Mouse (Mus musculus) liver, adult 2 months (tissue): ENCODE measurements around the gene Coa6. TPM values are rescaled to one million over a fixed set of nuclear protein-coding genes. Genes with fewer than 3 reads are reported as not detected.
A peak's percentile ranks its signal among the peaks of the same experiment; 100 is the strongest.
"Not testable (repeated sequence)": the region's sequence is repeated elsewhere in the genome, so short reads cannot be mapped to it uniquely, and the experiment has no call there.

Source experiments
- DNase-seq: peaks from one replicate; pipeline ENCODE4 v3.0.0-alpha.2; 2011; ENCODE audit warnings: low read depth, low spot score; ENCODE audit errors: extremely low read depth
- H3K27ac ChIP-seq: fragments of 200-500 bp; replicated peaks from 2 replicates; pipeline ENCODE4 v1.5.1; 2012; ENCODE audit warnings: low read depth, mild to moderate bottlenecking, control low read depth, inconsistent platforms, low read length; ENCODE audit not compliant: insufficient read depth
- H3K27me3 ChIP-seq: fragments of 200-500 bp; 2 replicates; pipeline ENCODE4 v1.6.1; 2012; ENCODE audit warnings: mild to moderate bottlenecking, moderate library complexity, low read length, inconsistent platforms; ENCODE audit not compliant: control insufficient read depth, insufficient read depth
- H3K36me3 ChIP-seq: fragments of 200-500 bp; 2 replicates; pipeline ENCODE4 v1.6.1; 2012; ENCODE audit warnings: low read length, inconsistent platforms; ENCODE audit not compliant: control insufficient read depth, insufficient read depth
- H3K4me1 ChIP-seq: fragments of 200-500 bp; 2 replicates; pipeline ENCODE4 v1.6.1; 2011; ENCODE audit warnings: low read length; ENCODE audit not compliant: control insufficient read depth, insufficient read depth
- H3K4me3 ChIP-seq: fragments of 200-500 bp; 2 replicates; pipeline ENCODE4 v1.5.1; 2011; ENCODE audit warnings: low read depth, mild to moderate bottlenecking, control low read depth, low read length, moderate library complexity; ENCODE audit not compliant: insufficient read depth
- H3K79me2 ChIP-seq: fragments of 200-500 bp; 2 replicates; pipeline ENCODE4 v1.6.1; 2012; ENCODE audit warnings: inconsistent platforms, mild to moderate bottlenecking, low read length, moderate library complexity; ENCODE audit not compliant: control insufficient read depth, insufficient read depth
- H3K9ac ChIP-seq: fragments of 200-500 bp; 2 replicates; pipeline ENCODE4 v1.6.1; 2012; ENCODE audit warnings: low read depth, mild to moderate bottlenecking, control low read depth, inconsistent platforms, low read length
- CTCF ChIP-seq: fragments of 200-500 bp; IDR thresholded peaks from 2 replicates; pipeline ENCODE4 v1.5.1; 2011; ENCODE audit warnings: low read depth, low read length, control low read depth
- POLR2A ChIP-seq: fragments of 200-500 bp; IDR thresholded peaks from 2 replicates; pipeline ENCODE4 v1.6.1; 2011; ENCODE audit warnings: low read length, control low read depth; ENCODE audit not compliant: insufficient read depth; ENCODE audit errors: extremely low read depth
- WGBS: fragments of 180-500 bp; shearing (Covaris S2); methylation state at CpG from one replicate; pipeline ENCODE4 v1.1.7; 2018; 5-methylcytosine and 5-hydroxymethylcytosine counted together
- polyA plus RNA-seq: library from polyadenylated mRNA; depleted of rRNA; stranded (reverse); fragments of >200 nt; gene quantifications from 2 replicates; pipeline ENCODE4 v1.2.3, GENCODE M21; 2012
- total RNA-seq: library from RNA; depleted of rRNA; stranded (reverse); fragments of >200 nt; gene quantifications from 2 replicates; pipeline ENCODE4 v1.2.3, GENCODE M21; 2014

The Coa6 gene
- total and polyA plus RNA-seq, 2 experiments: 64.7 to 74.5 TPM

DNA sequence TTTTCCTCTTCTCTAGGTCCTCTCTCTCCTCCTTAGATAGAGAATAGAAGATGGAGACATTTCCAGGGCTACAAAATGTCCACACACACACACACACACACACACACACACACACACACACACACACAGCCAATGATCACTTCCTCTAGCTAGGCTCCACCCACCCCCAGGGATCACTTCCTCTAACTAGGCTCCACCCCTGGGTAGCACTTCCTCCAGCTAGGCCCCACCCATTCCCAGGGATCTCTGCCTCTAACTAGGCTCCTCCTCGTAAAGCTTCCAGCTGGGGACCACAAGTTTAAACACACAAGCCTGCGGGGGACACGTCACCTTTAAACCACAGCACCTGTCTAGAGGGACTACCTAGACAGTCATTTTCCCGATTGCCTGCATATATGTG lies 34.7 kb upstream of the Coa6 start:
- no peaks in the 10 kb centered on the region for H3K4me1 ChIP-seq
- no peak overlapping the region for H3K27ac ChIP-seq
- H3K4me3 ChIP-seq: no peak overlapping the region
- WGBS: 80% methylated on average over 4 of the region's 4 CpGs
- TF ChIP-seq POLR2A: no peak
- TF ChIP-seq CTCF: no peak
- no peaks in the 10 kb centered on the region for H3K36me3 ChIP-seq
- no peaks in the 10 kb centered on the region for H3K27me3 ChIP-seq
- H3K79me2 ChIP-seq: no peaks in the 10 kb centered on the region
- H3K9ac ChIP-seq: no peak overlapping the region
- no peak for DNase-seq

DNA sequence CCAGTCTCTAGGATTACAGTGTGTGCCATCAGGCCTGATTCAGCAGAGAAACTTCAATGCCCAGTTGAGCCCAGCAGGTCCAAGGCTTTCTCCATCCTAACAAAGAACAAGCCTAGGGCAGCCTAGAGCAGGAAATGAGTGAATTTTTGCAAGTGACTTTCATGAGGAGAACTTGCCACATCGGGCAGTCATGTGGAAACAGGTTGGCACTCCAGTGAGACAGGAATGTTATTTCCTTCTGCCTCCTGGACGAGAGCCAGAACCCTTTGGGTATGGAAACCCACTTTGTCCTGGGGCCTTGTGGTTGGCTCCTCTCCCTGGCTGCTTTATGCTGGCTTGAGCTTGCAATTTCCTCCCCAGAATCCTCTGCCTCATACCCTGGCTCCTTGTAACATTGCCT lies 30.8 kb upstream of the Coa6 start:
- no peak overlapping the region for H3K4me3 ChIP-seq
- DNase-seq: no peak
- TF ChIP-seq CTCF (no peak), POLR2A (no peak)
- no peaks in the 10 kb centered on the region for H3K79me2 ChIP-seq
- no peak overlapping the region for H3K27ac ChIP-seq
- no peaks in the 10 kb centered on the region for H3K36me3 ChIP-seq
- WGBS: 67% methylated on average over 2 of the region's 2 CpGs
- no peak overlapping the region for H3K9ac ChIP-seq
- no peaks in the 10 kb centered on the region for H3K4me1 ChIP-seq
- H3K27me3 ChIP-seq: no peaks in the 10 kb centered on the region

DNA sequence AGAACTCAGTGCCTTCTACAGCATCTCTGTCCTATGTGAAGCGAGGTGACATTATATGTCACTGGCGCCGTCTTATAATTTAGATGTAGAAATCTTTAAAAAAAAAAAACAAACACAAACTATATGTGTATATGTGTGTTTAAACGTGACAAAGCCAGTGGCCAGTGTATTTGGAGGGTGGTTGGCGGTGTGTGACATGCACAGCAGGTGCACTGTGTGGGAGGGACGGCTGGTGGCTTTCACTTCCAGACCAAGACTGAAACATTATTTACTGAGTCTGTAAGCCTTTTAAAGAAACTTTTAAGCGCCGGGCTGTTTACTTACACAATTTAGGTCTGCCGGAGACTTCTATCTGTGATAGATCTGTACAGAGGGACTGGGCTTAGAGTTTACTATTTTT lies 26.9 kb upstream of the Coa6 start:
- no peak overlapping the region for H3K9ac ChIP-seq
- TF ChIP-seq CTCF (no peak), POLR2A (no peak)
- DNase-seq: no peak
- H3K4me3 ChIP-seq: no peak overlapping the region
- no peaks in the 10 kb centered on the region for H3K79me2 ChIP-seq
- no peaks in the 10 kb centered on the region for H3K4me1 ChIP-seq
- no peaks in the 10 kb centered on the region for H3K36me3 ChIP-seq
- no peaks in the 10 kb centered on the region for H3K27me3 ChIP-seq
- no peak overlapping the region for H3K27ac ChIP-seq
- 74% methylated on average over 9 of the region's 9 CpGs for WGBS

DNA sequence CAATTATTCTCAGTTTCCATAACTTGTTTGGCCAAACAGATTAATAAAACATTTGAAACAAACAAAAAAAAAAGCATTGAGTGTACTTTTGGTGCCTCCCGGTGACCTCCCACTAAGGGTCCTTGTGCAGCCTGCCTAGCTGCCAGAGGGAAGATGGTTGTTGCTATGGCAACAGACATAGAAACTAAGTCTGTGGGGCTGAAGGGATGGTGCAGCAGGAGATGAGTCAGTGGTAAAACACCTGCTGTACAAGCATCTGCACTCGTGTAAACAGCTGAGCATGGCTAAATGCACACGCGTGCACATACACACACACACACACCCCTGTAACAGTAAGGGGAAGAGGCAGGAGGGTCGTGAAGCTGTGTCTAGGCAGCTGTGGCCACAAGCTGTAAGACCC lies 26.4 kb upstream of the Coa6 start:
- H3K9ac ChIP-seq: no peak overlapping the region
- TF ChIP-seq CTCF: no peak
- no peak for TF ChIP-seq POLR2A
- DNase-seq: no peak
- no peaks in the 10 kb centered on the region for H3K36me3 ChIP-seq
- 78% methylated on average over 5 of the region's 5 CpGs for WGBS
- no peak overlapping the region for H3K27ac ChIP-seq
- no peaks in the 10 kb centered on the region for H3K4me1 ChIP-seq
- no peaks in the 10 kb centered on the region for H3K79me2 ChIP-seq
- H3K4me3 ChIP-seq: no peak overlapping the region
- H3K27me3 ChIP-seq: no peaks in the 10 kb centered on the region

DNA sequence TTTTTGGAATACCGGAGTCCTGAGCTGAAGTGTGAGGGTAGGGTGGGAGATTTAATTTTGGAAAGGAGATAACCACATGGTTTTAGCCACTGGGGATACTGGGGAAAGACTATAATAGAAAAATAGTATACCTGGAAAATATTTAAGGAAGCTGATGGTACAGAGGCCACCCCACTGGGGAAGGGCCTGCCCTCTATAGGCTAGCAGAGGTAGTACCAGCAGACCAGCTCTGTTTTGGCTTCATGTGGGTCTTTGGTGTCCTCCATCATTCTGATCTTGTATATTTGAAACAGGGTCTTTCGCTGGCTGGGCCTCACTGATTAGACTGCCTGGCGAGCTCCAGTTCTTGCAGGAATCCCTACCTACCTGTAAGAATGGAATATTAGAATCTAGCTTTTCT lies 24.0 kb upstream of the Coa6 start:
- no peaks in the 10 kb centered on the region for H3K79me2 ChIP-seq
- H3K9ac ChIP-seq: no peak overlapping the region
- DNase-seq: no peak

DNA sequence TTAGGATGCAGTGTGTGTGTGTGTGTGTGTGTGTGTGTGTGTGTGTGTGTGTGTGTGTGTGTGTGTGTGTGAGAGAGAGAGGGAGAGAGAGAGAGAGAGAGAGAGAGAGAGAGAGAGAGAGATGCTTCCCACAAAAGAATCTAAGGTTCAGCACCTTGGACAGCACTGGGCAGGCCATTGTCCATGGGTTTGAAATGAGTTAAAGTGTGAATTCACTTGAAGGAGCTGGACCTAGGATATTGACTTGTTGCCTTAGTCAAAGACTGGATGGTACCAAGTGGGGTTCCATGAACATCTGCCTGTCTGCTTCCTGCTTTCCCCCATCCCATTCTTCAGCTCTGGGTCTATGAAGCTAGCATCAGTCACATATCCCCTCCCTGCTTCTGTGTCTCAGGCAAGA lies 17.8 kb upstream of the Coa6 start:
- not testable (repeated sequence) for H3K27ac ChIP-seq, H3K9ac ChIP-seq, DNase-seq, H3K4me1 ChIP-seq, H3K4me3 ChIP-seq, H3K79me2 ChIP-seq, H3K27me3 ChIP-seq, H3K36me3 ChIP-seq

More for the DNA sequence above, 24.0 kb upstream of the Coa6 start:
- TF ChIP-seq POLR2A (no peak), CTCF (peak; percentile 61)
- H3K4me1 ChIP-seq: no peaks in the 10 kb centered on the region
- H3K27me3 ChIP-seq: no peaks in the 10 kb centered on the region
- no peak overlapping the region for H3K27ac ChIP-seq
- H3K36me3 ChIP-seq: no peaks in the 10 kb centered on the region
- no peak overlapping the region for H3K4me3 ChIP-seq
- WGBS: 68% methylated on average over 3 of the region's 3 CpGs

DNA sequence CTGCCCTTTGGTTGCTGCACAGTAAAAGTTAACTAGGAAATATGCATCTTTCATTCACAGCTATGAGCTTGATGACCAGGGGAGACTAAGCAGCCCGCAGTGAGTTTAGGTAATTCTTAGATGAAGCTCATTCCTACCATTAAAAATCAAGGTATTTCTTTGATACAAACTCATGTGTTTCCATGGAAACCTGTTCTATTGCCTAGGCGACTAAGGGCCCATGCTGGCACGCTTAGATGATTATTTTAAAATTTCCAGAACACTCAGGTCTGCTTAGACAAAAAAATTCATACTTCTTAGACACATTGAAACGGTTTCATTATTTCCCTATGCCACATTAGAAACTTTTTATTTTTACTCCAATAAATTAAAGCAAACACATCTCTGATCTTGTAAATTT lies 17.3 kb upstream of the Coa6 start:
- Histone ChIP-seq H3K36me3 (no peaks in the 10 kb centered on the region), H3K79me2 (no peaks in the 10 kb centered on the region), H3K27ac (no peak overlapping the region), H3K4me3 (no peak overlapping the region), H3K27me3 (no peaks in the 10 kb centered on the region; the same call in 1 of the 2 replicates), H3K9ac (no peak overlapping the region), H3K4me1 (no peaks in the 10 kb centered on the region)
- WGBS: 70% methylated on average over 4 of the region's 4 CpGs
- TF ChIP-seq CTCF (no peak), POLR2A (no peak)
- no peak for DNase-seq
